Mouse (Mus musculus) layer of hippocampus, adult 11-12 months (tissue): ENCODE measurements at regions not wholly inside any gene's neighbourhood (a gene's known extent, or its start where the extent isn't known, plus 50 kb on each side); places are given as distances from the start of the nearest gene placed in this dataset.
A peak's percentile ranks its signal among the peaks of the same experiment; 100 is the strongest.
"Not testable (repeated sequence)": the region's sequence is repeated elsewhere in the genome, so short reads cannot be mapped to it uniquely, and the experiment has no call there.

Experiments used
- DNase-seq: peaks from one replicate; pipeline ENCODE4 v3.0.0; 2022; ENCODE audit warnings: low spot score

DNA sequence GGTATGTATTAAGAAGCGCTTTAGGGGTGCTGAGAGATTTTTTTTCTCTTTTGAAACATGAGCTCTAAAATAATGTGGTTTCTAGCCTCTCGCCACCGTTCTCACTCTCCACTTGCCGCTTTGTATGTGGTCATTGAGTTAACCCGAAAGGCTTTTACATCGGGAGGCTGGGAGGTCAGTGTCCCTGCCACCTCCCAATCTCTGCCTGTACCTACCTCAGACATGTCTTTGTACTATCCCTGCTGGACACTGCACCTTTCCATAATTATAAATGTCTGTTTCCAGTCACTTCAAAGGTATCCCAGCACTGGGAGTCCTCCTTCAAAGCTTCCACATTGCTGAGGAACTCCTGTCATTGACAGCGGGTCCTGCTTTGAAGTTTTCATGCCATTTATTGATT is 347.6 kb upstream of the Tbc1d2b start:
- DNase-seq, result no peak

GRCm38 (mm10) chr9:90597894-90598293 is 327.3 kb upstream of the Tbc1d2b start:
- no peak for DNase-seq

GRCm38 (mm10) chr9:90556742-90557141 is 286.1 kb upstream of the Tbc1d2b start:
- no peak for DNase-seq

DNA sequence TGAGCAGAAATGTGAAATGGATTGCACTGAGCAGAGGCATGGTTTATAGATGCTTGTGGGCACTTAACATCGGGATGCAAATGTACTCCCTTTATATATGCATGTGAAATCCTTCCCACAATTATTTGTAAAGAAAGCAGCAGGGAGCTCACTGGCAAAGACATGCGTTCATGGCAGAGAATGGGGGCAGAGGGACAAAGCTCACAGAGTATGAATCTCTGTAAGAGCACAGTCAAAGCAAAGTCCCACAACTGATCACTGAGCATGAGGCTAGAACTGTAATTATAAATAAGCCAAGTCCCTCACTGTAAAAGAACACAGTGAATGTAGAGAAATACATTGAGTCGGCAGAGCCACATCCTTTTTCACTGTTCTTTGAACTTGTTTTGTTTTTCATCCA is 285.6 kb upstream of the Tbc1d2b start:
- DNase-seq, result no peak

DNA sequence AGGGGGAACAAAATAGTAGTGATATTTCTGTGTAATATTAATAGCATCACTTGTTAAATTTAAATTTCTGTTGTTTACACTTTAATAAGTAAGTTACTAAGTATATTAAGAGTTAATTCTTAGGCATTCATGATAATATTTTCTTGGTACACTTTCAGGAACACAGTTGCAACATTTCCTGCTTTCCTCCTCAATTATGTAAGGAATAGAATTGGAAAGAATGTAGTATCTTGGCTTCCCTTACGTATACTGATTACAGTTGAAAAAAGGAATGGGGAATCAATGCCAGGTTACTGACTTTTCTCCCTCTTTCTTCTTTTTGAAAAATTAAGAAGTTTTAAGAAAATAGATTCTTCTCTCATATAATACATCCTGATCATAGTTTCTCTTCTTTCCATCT is 277.3 kb upstream of the Tbc1d2b start:
- DNase-seq, result no peak

DNA sequence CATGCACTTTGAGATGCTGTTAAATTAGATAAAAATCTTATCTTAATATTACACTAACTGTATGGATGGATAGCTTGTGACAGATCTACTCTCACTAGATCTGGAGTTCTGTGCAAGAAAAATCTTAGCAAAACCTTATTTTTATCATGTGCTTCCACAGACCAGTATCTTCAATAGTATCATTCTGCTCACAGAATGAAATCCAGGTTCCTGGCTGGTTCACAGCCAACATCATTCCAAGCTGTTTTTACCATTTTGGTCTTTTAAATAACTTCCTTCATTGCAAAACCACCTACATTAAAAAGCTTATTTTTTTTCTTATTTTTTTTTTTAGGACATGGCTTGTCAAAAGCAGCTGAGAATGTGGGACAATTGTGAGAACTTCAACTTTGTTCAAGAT is 276.1 kb upstream of the Tbc1d2b start:
- no peak for DNase-seq

GRCm38 (mm10) chr9:90537683-90538082 is 267.1 kb upstream of the Tbc1d2b start:
- DNase-seq, result not testable (repeated sequence)

DNA sequence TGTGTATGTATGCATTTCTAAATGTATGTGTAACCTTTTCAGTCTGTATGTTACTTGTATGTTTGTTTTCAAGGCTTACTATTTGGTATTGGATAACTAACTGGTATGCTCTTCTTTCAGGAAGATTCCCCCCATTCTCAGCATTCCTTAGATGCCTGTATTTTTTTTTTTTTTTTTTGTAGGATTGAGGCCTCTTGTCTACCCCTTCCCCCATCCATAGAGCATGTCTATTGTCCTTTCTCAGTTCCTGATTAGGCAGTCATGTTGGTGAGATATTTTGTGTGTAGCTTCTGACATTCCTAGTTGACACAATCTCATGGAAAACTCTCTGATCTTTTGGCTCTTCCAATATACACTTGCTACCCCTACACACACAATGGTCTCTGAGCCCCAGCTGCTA is 262.8 kb upstream of the Tbc1d2b start:
- no peak for DNase-seq

DNA sequence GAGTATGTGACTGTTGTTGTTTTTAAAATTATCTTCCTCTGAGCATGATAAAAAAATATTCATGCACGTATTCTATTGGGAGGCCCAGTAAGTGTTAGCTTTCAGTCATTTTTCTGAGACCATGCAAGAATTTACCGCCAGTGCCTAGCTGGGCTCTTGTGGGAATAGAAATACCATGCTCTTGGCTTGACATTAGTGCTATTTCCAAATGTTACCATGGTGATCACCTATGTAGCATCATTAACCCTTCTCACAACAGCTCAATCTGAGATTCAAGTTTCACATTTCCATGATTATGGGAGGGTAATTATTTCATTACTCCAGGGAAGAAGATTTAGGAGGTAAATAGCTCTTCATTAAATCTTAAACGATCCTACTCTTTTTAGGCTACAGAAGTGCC is 250.6 kb upstream of the Tbc1d2b start:
- DNase-seq, result no peak

- no peak for DNase-seq
These were observed 224.3 kb upstream of the Tbc1d2b start for GRCm38 (mm10) chr9:90494888-90495287.

DNA sequence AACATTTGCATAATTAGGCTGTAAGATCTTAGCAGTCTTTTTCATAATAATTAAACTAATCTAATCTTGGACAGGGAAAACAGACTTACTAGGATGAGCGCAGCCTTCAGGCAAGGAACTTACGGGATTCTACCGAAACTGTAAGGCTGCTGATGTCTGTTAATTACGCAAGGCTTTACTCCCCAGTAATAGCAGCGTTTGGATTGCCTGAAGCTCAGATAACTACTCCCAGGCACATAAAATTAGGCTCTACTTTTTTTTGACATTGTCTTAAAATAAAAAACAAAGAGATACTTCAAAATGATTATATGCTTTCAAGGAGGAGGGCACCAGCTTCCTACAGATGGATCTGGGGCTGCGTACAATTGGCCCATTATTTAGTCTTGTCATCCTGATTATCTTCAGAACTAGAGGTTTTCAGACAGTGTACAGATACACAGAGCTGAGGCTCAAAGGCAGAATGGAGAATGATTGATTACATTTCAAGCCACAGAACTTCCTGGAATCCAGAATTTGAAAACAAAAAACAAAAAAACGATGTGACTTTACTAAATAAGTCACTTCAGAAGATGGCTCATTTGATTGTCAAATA is 220.1 kb upstream of the Tbc1d2b start:
- DNase-seq, result no peak

DNA sequence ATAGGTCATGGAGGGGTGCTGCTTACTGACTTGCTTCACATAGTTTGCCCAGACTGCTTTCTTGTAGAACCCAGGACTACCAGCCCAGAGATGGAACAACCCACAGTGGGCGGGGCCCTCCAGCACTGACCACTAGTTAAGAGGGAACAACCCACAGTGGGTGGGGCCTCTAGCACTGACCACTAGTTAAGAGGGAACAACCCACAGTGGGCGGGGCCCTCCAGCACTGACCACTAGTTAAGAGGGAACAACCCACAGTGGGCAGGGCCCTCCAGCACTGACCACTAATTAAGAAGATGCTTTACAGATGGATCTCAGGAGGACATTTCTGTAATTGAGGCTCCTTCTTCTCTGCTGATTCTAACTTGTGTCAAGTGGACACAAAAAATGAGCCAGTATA is 180.0 kb upstream of the Tbc1d2b start:
- no peak for DNase-seq

DNA sequence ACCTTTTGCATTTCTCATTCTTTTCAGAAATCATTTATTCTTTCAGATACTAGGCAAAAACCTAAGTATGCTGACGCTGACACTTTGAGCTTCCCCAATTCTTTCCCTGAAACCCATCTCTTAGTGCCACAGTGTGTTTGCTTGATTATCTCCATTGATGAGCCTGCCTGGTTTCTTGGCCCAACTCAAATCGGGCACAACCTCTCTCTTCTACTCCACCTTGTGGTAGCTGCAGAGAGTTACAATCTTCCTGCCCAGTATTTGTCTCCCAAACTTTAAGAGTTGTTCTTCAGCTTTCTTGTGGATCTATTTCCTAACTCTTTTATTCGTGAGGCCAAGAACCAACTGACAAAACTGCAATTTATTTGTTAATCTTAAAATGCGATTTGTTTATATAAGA is 176.4 kb upstream of the Tbc1d2b start:
- peak; percentile 28 for DNase-seq

GRCm38 (mm10) chr9:90434902-90435301 is 164.3 kb upstream of the Tbc1d2b start:
- DNase-seq, result no peak

- DNase-seq, result no peak
These were observed 160.3 kb upstream of the Tbc1d2b start for GRCm38 (mm10) chr9:90430898-90431297.

DNA sequence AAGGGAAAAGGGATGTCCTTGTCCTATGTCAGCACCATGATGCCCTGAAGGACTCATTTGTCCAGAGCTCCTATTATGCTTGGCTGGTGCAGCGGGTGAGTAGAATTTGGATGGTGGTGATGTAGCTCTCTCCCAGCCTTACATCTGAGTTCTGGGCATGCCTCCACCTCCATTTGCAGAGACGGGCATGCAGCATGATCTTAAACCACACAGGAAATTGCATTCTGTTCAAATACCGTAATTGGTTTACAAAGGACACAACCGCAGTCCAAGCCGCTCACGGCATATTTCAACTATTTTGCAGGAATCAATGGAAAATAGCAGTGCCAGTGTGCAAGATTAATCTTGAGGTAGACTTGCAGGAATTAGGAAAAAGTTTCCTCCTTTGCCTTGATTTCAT is 151.1 kb upstream of the Tbc1d2b start:
- no peak for DNase-seq

DNA sequence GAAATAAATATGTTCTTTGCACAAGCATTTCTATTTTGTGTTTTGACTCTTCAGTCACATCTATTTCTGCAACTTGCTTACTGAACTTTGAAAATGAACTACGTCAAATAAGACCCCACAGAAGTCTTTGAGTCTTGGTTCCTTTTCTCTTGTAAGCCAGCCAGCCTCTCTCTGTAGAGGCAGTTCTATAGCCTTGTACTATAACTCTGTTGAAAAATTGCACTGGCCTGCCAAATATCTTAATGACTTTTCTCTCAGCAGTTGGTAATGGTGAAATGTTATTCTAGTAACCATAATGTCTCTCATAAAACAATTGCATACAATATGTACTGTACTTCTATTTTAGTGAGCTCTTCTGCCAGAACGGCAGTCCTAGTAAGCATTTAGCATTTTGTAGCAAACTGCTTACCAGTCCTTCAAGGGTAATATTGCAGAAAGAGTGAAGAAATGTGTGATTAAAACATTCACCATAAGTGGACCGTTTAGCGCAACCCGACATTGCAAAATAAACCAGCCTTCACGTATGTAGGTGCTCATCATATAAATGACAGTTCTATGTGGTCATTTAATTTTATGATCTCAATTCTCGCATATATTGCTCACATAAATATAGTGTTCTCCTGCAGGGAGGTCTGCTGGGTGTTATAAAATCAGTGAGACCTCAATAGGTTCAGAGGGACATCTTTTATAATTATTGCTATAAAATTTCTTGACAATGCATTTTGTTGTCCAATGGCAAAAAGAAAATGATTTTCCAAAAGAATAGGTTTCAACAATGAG is 149.3 kb upstream of the Tbc1d2b start:
- no peak for DNase-seq

GRCm38 (mm10) chr9:90408789-90409188 is 138.2 kb upstream of the Tbc1d2b start:
- no peak for DNase-seq

- no peak for DNase-seq
These were observed 137.0 kb upstream of the Tbc1d2b start for GRCm38 (mm10) chr9:90407573-90407972.

GRCm38 (mm10) chr9:90388401-90388800 is 117.8 kb upstream of the Tbc1d2b start:
- DNase-seq, result no peak

DNA sequence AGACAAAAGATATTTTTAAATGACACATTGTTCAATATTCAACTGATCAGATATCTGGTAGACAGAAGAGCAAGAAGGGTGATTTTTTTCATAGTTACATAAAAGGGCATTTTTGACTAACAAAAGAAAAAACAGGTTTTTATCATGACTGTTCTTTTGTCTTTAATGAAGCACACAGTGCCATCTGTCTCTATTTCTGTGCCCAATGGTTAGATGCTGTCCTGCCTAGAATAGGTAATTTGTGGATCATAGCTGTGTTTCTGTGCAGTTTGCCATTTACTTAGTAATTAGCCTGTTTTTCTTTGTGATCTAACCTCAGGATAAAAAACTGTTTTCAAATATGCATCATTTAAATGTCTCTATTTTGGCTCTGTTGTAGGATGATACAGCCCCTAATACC is 114.4 kb upstream of the Tbc1d2b start:
- DNase-seq, result no peak

DNA sequence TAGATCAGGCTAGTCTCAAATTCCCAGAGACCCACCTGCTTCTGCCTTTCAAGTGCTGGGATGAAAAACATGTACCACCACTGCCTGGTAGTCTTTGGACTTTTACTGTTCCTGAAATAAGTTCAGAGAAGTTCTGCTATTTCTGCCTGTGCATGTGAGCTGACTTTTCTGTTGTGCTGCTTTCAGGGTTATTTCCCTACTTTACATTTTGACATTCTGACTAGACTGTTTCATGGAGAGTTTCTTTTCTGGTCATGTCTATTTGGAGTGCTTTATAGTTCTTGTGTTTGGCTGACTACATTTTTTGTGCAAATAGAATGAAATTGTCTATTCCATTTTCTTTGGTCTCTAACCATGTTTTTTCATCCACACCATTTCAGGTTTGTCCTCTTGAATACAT is 109.5 kb upstream of the Tbc1d2b start:
- no peak for DNase-seq

GRCm38 (mm10) chr9:90369568-90369967 is 99.0 kb upstream of the Tbc1d2b start:
- DNase-seq, result no peak

- no peak for DNase-seq
These were observed 97.1 kb upstream of the Tbc1d2b start for GRCm38 (mm10) chr9:90367745-90368144.
